Mouse (Mus musculus): ENCODE measurements around the gene Susd2. TPM values are rescaled to one million over a fixed set of nuclear protein-coding genes. Genes with fewer than 3 reads are reported as not detected.

Susd2 gene
- polyA plus RNA-seq, 1 experiment from 2014 or later: 13.3 TPM

DNA sequence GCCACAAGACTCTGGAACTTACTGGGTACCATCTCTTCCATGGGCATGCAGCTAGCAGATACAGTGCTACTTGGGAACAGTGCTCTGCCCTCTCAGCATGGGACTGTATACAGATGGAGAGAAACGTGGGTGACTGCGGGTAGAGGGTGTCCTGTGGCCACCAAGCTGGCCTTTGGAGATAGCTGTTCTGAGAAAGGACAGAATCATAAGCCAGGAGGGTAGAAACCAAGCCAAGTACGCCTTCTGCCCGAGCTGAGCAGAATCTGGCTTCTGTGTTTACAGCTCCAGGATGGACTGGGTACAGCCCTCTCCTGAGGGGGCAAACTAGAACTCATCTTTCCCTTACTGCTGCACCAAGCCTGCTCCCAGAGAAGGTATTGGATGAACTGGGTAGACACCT, 18.8 kb upstream of the Susd2 start:
- H3K27ac ChIP-seq (ENCODE audit: low read length): no peak overlapping the region
- no peak for ATAC-seq (replicated peaks; ENCODE audit: extremely low read depth, insufficient read depth, low FRiP score)
- H3K36me3 ChIP-seq (ENCODE audit: control insufficient read depth, insufficient read depth): peaks cover 6% of the 10 kb centered on the region; the same call in 1 of the 2 replicates
- no peak overlapping the region for H3K4me3 ChIP-seq (ENCODE audit: low read length)
- H3K9ac ChIP-seq (ENCODE audit: low read length): no peak overlapping the region
- WGBS: 88% methylated on average over 4 of the region's 4 CpGs
- H3K27me3 ChIP-seq (ENCODE audit: control insufficient read depth, insufficient read depth, low read length): no peaks in the 10 kb centered on the region
- H3K9me3 ChIP-seq (replicated peaks; ENCODE audit: control insufficient read depth, low read length): no peaks in the 10 kb centered on the region
- H3K4me2 ChIP-seq (ENCODE audit: low read depth, low read length): no peak overlapping the region
- H3K4me1 ChIP-seq (ENCODE audit: control insufficient read depth, insufficient read depth, low read length): peaks cover 9% of the 10 kb centered on the region

- Histone ChIP-seq H3K9ac (ENCODE audit: low read length) (no peak overlapping the region), H3K4me3 (ENCODE audit: low read length) (no peak overlapping the region), H3K9me3 (replicated peaks; ENCODE audit: control insufficient read depth, low read length) (no peaks in the 10 kb centered on the region), H3K36me3 (ENCODE audit: control insufficient read depth, insufficient read depth) (peaks cover 9% of the 10 kb centered on the region), H3K4me2 (ENCODE audit: low read depth, low read length) (no peak overlapping the region), H3K4me1 (ENCODE audit: control insufficient read depth, insufficient read depth, low read length) (peaks cover 7% of the 10 kb centered on the region), H3K27me3 (ENCODE audit: control insufficient read depth, insufficient read depth, low read length) (no peaks in the 10 kb centered on the region), H3K27ac (ENCODE audit: low read length) (no peak overlapping the region)
- WGBS: 88% methylated on average over 3 of the region's 3 CpGs
- ATAC-seq (replicated peaks; ENCODE audit: extremely low read depth, insufficient read depth, low FRiP score): no peak
These were observed 18.1 kb upstream of the Susd2 start for GRCm38 (mm10) chr10:75661876-75662275.

DNA sequence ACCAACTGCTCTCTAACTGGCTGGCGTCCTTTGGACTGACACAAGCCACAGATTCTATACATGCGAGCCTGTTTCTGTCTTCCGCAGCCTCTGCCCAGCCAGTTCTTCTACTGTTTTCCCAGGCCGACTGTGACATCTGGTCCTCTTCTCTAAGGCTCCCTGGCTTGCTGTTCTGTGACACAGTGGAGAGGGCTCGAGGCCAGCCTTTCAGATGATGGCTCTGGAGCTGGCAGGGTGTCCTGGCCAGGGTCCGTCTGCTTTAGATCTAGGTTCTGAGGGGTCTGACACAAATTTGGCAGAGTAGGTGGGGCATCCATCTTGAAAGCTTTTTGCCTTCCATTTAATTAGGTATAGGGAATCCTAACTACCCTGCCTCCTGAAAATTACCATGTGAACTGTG, 17.6 kb upstream of the Susd2 start:
- ATAC-seq (replicated peaks; ENCODE audit: extremely low read depth, insufficient read depth, low FRiP score): no peak; the same call in 1 of the 2 replicates
- Histone ChIP-seq H3K27ac (ENCODE audit: low read length) (no peak overlapping the region), H3K9me3 (replicated peaks; ENCODE audit: control insufficient read depth, low read length) (no peaks in the 10 kb centered on the region), H3K4me1 (ENCODE audit: control insufficient read depth, insufficient read depth, low read length) (peaks cover 2% of the 10 kb centered on the region), H3K27me3 (ENCODE audit: control insufficient read depth, insufficient read depth, low read length) (no peaks in the 10 kb centered on the region), H3K4me3 (ENCODE audit: low read length) (no peak overlapping the region), H3K9ac (ENCODE audit: low read length) (no peak overlapping the region), H3K36me3 (ENCODE audit: control insufficient read depth, insufficient read depth) (peaks cover 13% of the 10 kb centered on the region), H3K4me2 (ENCODE audit: low read depth, low read length) (no peak overlapping the region)
- WGBS: 78% methylated on average over 6 of the region's 6 CpGs

GRCm38 (mm10) chr10:75657772-75658171, 14.0 kb upstream of the Susd2 start:
- H3K4me2 ChIP-seq (ENCODE audit: low read depth, low read length): no peak overlapping the region
- 96% methylated on average over 7 of the region's 7 CpGs for WGBS
- no peak overlapping the region for H3K4me3 ChIP-seq (ENCODE audit: low read length)
- no peak for ATAC-seq (replicated peaks; ENCODE audit: extremely low read depth, insufficient read depth, low FRiP score)
- no peak overlapping the region for H3K9ac ChIP-seq (ENCODE audit: low read length)
- no peaks in the 10 kb centered on the region for H3K9me3 ChIP-seq (replicated peaks; ENCODE audit: control insufficient read depth, low read length)
- no peaks in the 10 kb centered on the region for H3K27me3 ChIP-seq (ENCODE audit: control insufficient read depth, insufficient read depth, low read length)
- peaks cover 34% of the 10 kb centered on the region for H3K36me3 ChIP-seq (ENCODE audit: control insufficient read depth, insufficient read depth)
- H3K4me1 ChIP-seq (ENCODE audit: control insufficient read depth, insufficient read depth, low read length): no peaks in the 10 kb centered on the region
- no peak overlapping the region for H3K27ac ChIP-seq (ENCODE audit: low read length)

DNA sequence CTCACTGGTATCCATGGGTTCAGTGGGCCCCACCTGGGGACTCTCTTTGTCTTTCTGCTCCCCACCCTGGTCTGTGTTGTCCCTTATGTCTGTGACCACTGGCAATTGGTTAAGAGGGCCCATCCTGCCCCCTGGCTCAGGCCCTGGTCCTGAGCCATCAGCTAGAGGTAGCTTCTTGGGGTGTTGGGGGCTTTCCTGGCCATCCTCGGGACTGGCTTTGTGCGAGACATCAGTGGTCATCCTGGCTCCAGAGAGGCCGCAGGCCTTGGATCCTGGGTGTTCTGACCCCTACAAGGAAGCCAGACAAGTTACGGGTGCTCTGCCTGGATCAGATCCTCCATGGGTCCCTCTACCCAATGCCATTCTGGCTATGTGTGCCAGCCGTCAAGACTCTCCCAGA, 13.4 kb upstream of the Susd2 start:
- no peak for ATAC-seq (replicated peaks; ENCODE audit: extremely low read depth, insufficient read depth, low FRiP score)
- H3K4me2 ChIP-seq (ENCODE audit: low read depth, low read length): no peak overlapping the region
- 94% methylated on average over 5 of the region's 5 CpGs for WGBS
- H3K9me3 ChIP-seq (replicated peaks; ENCODE audit: control insufficient read depth, low read length): no peaks in the 10 kb centered on the region
- H3K27ac ChIP-seq (ENCODE audit: low read length): no peak overlapping the region
- H3K4me1 ChIP-seq (ENCODE audit: control insufficient read depth, insufficient read depth, low read length): no peaks in the 10 kb centered on the region
- no peak overlapping the region for H3K4me3 ChIP-seq (ENCODE audit: low read length)
- H3K27me3 ChIP-seq (ENCODE audit: control insufficient read depth, insufficient read depth, low read length): no peaks in the 10 kb centered on the region
- peaks cover 40% of the 10 kb centered on the region for H3K36me3 ChIP-seq (ENCODE audit: control insufficient read depth, insufficient read depth)
- H3K9ac ChIP-seq (ENCODE audit: low read length): no peak overlapping the region

GRCm38 (mm10) chr10:75654053-75654452, 10.2 kb upstream of the Susd2 start:
- Histone ChIP-seq H3K9me3 (replicated peaks; ENCODE audit: control insufficient read depth, low read length) (no peaks in the 10 kb centered on the region), H3K4me3 (ENCODE audit: low read length) (no peak overlapping the region), H3K9ac (ENCODE audit: low read length) (no peak overlapping the region), H3K27ac (ENCODE audit: low read length) (no peak overlapping the region), H3K4me1 (ENCODE audit: control insufficient read depth, insufficient read depth, low read length) (no peaks in the 10 kb centered on the region), H3K36me3 (ENCODE audit: control insufficient read depth, insufficient read depth) (peaks cover 67% of the 10 kb centered on the region), H3K27me3 (ENCODE audit: control insufficient read depth, insufficient read depth, low read length) (no peaks in the 10 kb centered on the region), H3K4me2 (ENCODE audit: low read depth, low read length) (no peak overlapping the region)
- 87% methylated on average over 4 of the region's 4 CpGs for WGBS
- no peak for ATAC-seq (replicated peaks; ENCODE audit: extremely low read depth, insufficient read depth, low FRiP score)

DNA sequence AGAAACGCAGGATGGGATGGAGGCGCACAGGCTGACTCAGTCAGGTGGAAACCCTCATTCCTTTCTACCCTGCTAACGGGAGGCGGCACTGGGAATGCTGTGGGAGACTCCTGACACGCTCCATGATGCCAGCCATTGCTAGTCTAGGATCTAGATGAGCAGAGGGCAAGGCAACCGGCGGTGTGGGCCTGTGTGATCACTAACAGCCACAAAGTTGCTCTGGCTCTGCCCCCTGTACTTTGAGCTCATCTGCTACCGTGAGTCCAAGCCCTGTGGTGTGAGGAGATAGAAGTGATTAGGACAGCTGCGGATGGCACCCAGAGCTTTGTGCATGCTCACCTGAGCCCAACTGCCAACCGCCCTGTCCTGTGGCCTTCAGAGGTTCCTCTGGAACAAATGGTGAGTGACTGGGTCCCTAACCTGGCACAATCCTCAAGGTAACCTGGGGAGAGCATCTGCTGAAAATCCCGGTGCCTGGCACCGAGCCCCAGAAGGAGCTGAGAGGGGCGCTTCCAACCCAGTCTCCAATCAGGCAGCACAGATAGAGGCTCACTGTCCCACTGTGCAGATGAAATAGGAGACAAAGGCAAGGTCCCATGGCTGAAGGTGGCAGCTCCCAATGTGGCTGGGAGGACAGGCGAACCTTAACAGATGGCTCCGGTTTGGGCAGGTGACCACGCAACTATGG, 7.7 kb upstream of the Susd2 start:
- H3K9ac ChIP-seq (ENCODE audit: low read length): no peak overlapping the region
- no peak overlapping the region for H3K27ac ChIP-seq (ENCODE audit: low read length)
- H3K4me3 ChIP-seq (ENCODE audit: low read length): no peak overlapping the region
- H3K4me2 ChIP-seq (ENCODE audit: low read depth, low read length): no peak overlapping the region
- H3K36me3 ChIP-seq (ENCODE audit: control insufficient read depth, insufficient read depth): peaks cover 60% of the 10 kb centered on the region
- WGBS: 92% methylated on average over 16 of the region's 16 CpGs
- no peak for ATAC-seq (replicated peaks; ENCODE audit: extremely low read depth, insufficient read depth, low FRiP score)
- peaks cover 12% of the 10 kb centered on the region for H3K4me1 ChIP-seq (ENCODE audit: control insufficient read depth, insufficient read depth, low read length)
- no peaks in the 10 kb centered on the region for H3K27me3 ChIP-seq (ENCODE audit: control insufficient read depth, insufficient read depth, low read length)
- no peaks in the 10 kb centered on the region for H3K9me3 ChIP-seq (replicated peaks; ENCODE audit: control insufficient read depth, low read length)

- H3K4me2 ChIP-seq (ENCODE audit: low read depth, low read length): no peak overlapping the region
- peaks cover 50% of the 10 kb centered on the region for H3K36me3 ChIP-seq (ENCODE audit: control insufficient read depth, insufficient read depth)
- no peaks in the 10 kb centered on the region for H3K27me3 ChIP-seq (ENCODE audit: control insufficient read depth, insufficient read depth, low read length)
- whole genome bisulfite sequencing: 83% methylated on average over 6 of the region's 6 CpGs
- no peak overlapping the region for H3K9ac ChIP-seq (ENCODE audit: low read length)
- H3K9me3 ChIP-seq (replicated peaks; ENCODE audit: control insufficient read depth, low read length): no peaks in the 10 kb centered on the region
- no peak for ATAC-seq (replicated peaks; ENCODE audit: extremely low read depth, insufficient read depth, low FRiP score)
- H3K4me1 ChIP-seq (ENCODE audit: control insufficient read depth, insufficient read depth, low read length): peaks cover 15% of the 10 kb centered on the region
- H3K4me3 ChIP-seq (ENCODE audit: low read length): no peak overlapping the region
- H3K27ac ChIP-seq (ENCODE audit: low read length): no peak overlapping the region
These were observed 6.6 kb upstream of the Susd2 start for GRCm38 (mm10) chr10:75650306-75650902.

- ATAC-seq (replicated peaks; ENCODE audit: extremely low read depth, insufficient read depth, low FRiP score): no peak
- H3K4me3 ChIP-seq (ENCODE audit: low read length): no peak overlapping the region
These were observed 5.7 kb upstream of the Susd2 start for GRCm38 (mm10) chr10:75649406-75649995.

More at GRCm38 (mm10) chr10:75649406-75649995, 5.7 kb upstream of the Susd2 start:
- H3K27ac ChIP-seq (ENCODE audit: low read length): no peak overlapping the region
- peaks cover 44% of the 10 kb centered on the region for H3K36me3 ChIP-seq (ENCODE audit: control insufficient read depth, insufficient read depth)
- no peak overlapping the region for H3K9ac ChIP-seq (ENCODE audit: low read length)
- H3K4me1 ChIP-seq (ENCODE audit: control insufficient read depth, insufficient read depth, low read length): peaks cover 15% of the 10 kb centered on the region
- 92% methylated on average over 4 of the region's 4 CpGs for WGBS
- no peak overlapping the region for H3K4me2 ChIP-seq (ENCODE audit: low read depth, low read length)
- H3K9me3 ChIP-seq (replicated peaks; ENCODE audit: control insufficient read depth, low read length): no peaks in the 10 kb centered on the region
- no peaks in the 10 kb centered on the region for H3K27me3 ChIP-seq (ENCODE audit: control insufficient read depth, insufficient read depth, low read length)
